Mouse (Mus musculus): ENCODE results near the gene Gm20388.

Gm20388 gene

DNA sequence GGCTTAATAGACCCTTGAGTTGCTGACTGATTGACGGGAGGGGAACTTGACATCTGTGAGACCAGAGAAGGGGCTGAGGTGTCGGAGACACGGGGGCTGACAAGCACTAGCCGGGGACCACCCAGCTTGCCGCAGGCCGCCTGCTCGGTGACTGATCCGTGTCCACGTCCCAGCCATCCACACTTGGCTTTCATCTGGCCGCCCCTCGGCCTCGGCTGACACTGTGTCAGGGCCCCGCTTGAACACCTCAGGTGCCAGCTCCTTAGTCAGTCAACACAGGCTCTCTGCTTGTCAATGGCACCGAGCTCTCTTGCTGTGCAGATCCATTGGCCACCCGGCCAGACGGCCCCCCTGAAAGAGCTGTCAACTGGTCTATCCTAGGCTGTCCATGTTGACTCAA is 1083.1 kb downstream of the Gm20388 start:
- DNase-seq (ENCODE audit: low spot score in 2 of 2) = no peak

DNA sequence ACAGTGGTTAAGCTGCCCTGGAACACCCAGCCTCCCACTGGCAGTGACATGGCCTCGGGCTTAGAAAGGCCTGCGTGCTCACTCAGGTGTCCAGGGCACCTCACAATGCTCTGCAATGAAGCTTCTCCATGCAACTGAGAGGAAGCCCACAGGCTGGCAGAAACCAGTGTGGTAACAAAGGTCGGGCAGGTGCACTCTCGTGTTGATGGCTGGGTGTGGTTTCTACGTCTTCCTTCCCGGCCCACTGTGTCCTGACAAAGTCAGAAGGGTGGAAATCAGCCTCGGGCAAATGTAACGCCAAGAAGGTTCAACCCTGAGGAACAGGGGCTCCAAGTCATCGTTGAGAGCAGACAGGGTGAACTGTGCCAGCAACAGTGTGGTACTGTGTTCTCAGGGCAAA is 1084.8 kb downstream of the Gm20388 start:
- no peak for DNase-seq (ENCODE audit: low spot score in 2 of 2)

DNA sequence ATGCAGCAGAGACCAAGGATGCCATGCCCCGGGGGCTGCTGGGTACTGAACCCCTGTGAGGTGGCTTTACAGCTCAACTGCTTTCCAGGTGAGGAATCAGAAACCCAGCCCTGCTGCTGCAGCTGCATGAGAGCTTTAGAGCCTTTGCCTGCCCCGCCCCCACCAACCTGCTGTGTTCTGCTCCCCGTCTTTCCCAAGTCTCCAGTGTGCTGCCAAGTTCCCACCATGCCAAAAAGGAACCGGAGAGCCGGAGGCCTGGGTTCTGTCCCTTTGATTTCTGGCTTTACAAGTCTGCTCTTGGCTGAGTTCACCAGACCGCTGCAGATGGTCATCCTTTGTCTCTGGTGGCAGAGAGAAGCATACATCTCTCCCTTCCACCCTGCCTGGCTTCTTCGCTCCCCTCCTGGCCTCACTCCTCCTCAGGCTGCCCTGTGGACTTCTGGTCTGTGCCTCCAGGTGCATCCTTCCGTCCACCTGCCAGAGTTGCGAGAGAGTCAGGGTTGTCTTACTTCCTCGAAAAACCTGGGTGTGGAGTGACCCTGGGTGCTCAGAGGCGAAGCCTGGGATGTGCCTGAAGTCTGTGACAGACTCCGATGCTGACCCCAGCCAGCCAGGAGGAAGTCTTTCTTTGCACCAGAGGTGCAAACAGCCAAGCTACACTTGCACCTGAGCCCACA is 1086.4 kb downstream of the Gm20388 start:
- DNase-seq (ENCODE audit: low spot score in 2 of 2) = no peak

DNA sequence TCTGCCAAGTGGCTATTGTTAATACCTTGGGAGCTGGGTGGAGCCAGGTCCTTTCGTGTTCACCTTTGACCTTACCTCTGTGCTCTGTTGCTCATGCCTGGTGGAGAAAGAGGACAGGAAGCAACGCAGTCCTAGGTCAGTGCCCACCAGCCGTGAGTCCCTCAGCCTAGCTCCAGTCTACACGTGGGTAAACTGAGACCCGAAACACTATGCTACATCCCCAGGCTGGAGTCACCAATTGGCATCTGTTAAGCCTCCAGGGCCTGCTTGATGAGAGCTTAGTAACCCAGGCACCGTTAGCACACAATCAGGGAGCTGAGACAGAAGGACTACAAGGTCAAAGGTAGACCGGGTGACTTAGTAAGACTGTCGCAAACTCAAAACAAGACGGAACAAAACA is 1087.3 kb downstream of the Gm20388 start:
- no peak for DNase-seq (ENCODE audit: low spot score in 2 of 2)

DNA sequence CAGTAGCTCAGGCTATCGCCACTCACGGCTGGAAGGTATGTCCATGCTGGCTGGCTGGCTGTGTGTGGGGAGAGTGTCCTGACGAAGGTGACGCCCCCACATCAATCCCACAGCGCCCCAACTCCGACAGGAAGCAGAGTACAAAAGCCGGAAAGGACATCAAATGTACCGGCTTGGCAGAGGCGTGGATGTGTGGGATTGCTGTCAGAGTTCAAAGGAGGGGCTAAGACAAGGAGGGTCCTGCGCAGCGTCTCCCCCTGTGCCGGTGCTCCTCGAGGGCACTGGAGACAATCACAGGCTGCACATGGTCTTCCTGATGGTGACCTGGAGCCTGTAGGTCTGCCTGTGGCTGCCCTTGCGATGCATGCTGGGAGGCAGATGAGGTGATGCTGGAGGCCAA is 1088.3 kb downstream of the Gm20388 start:
- DNase-seq (ENCODE audit: low spot score in 2 of 2) = peak; percentile 14 to 47

DNA sequence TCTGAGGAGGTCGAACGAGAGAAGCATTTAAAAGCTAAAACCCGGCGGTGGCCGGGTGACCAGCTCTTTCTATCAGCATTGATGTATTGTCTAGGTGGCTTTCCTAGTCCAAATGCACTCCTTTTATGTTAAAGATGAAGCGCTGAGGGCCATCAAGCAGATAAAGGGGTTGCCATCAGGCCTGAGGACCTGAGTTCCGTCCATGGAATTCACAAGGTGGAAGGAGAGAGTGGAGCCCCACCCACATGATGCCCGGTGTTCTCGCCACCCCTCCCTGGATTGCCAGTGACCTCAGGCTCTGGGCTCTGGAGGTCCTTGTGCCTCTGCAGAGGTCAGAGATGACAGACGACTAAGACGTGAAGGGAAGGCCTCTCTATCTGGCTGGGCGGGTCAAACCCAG is 1091.3 kb downstream of the Gm20388 start:
- DNase-seq (ENCODE audit: low spot score in 2 of 2) = no peak

DNA sequence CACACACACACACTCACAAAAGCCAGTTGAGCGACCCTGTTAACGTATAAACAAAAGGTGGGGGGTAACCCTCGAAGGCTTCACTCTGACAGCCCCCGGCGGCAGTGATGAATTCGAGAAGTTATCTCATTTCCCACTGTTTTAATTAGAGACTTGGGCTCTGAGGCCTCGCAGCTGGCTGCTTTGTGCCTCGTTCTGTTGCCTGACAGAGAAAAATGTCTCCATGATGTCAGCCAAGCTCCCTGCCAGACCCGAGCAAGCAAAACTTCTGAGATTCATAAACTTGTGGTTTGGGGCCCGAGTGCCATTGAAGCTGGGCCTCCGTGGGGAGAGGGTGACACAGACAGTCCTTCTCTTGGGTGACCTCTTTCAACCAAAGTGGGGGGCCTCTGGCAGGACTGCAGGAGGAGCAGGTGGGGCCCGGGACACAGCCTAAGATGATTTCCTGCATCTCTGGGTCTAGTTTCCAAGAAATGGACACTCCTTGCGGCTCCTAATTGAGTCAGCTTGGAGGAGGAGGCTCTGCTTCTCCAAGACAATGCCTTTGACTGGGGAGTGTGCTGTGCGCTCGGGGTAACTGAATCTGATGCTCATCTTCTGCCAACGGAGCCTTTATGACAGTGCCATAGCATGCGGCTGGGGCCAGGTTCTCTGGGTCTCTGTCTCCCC is 1092.4 kb downstream of the Gm20388 start:
- no peak for DNase-seq (ENCODE audit: low spot score in 2 of 2)

DNA sequence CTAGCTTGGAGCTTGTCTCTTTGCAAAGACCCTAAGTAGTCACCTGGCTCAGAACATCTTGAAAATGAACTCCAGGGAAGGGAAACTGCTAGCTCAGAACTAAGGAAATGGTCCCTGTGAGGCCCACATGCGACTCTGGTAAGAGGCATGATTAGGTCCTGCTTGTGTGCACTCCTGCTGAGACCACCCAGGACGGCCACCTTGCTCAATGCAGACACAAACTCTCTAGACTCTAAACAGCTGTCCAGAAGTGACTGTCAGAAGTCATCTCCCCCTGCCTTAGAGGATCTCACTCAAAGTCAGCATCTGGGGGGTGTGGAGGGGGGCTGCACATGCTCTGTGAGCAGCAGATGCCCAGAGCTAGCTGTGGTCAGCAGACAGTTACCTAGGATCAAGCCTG is 1093.0 kb downstream of the Gm20388 start:
- no peak for DNase-seq (ENCODE audit: low spot score in 2 of 2)

DNA sequence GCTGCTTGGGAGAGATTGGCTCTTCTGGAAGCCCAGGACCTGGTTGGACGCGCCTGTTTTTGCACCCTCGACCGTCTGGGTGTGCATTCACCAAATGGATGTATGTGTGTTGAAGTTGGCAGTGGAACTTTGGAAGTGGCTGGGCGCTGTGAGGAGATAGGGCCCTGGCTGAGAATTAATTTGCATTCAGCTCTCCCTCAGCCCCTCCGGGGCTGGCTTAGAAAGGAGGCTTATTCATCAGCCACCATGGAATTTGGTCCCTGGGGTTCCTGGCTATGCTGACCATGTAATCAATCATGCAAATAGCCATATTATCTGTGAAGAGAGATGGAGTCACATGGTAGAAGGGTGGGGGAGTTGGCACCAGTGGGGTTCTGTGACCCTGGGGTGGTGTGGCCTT is 1102.7 kb downstream of the Gm20388 start:
- no peak for DNase-seq (ENCODE audit: low spot score in 2 of 2)

DNA sequence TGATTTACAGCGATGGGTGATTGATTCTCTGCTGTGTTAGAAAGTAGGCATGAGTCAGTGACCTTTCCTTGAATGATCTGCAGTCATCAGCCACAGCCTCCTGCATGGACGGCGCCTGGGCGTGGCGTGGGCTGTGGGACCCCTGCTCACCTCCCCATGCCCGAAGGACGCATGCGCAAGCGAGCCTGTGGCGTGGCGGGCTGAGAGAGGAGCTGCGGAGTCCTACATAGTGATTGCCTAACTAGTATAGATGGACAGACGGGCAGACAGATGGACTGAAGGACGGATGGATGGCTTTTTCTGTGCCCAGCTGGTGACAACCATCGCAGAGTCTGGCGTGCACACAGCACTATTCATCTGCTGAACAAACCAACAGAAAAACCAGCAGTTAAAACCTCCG is 1106.0 kb downstream of the Gm20388 start:
- no peak for DNase-seq (ENCODE audit: low spot score in 2 of 2)

DNA sequence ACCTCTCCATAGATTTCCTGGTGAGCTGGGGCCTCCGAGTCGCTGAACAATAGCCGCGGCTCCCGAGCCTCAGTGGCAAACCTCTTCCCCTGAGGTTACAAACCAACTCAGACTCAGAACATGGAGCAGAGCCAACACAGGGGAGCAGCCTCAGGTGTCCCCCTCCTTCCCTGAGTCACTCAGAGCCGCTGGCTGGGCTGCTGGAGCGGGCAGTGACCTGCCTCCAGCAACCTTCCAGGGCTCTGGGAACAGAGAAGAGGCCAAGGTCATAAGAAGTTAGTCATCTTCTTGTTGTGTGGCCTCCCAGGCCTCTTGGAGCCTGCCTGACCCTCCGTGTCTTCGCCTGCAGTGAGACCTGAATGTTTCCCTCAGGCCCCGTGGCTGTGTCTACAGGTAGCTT is 1107.6 kb downstream of the Gm20388 start:
- DNase-seq (ENCODE audit: low spot score in 2 of 2) = no peak

DNA sequence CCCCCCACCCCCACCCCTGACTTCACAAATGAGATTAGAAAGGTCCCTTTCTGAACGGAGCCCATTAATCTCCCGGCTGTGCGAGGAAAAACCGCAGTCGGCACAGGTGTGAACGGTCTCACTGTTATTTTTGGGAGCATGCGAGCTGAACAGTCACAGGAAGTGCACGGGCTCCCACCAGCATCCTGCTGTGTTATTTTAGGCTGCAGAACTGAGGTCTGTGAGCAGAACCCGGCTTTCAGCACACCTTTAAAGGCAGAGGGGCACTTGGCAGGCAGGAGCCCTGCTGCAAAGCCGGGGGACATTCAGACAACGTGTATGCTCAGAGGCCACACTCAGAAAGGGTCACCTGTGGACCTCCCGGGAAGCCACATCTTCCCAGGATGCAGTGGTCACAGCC is 1110.8 kb downstream of the Gm20388 start:
- no peak for DNase-seq (ENCODE audit: low spot score in 2 of 2)

DNA sequence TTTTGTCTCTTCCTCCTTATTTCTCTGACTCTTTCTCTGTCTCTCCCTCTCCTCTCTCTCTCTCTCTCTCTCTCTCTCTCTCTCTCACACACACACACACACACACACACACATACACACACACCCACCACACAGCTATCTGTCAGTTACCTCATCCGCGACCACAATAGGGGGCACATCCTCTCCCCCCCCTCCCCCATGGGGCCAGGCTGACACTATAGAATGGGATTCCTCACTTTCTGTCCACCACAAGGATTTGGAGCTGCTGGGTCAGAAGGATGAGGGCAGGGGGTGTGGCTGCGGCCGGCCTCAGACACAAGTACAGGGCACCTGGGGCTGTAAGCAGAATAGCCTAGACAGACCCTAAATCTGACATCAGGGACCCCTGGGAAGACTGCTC is 1112.4 kb downstream of the Gm20388 start:
- no peak for DNase-seq (ENCODE audit: low spot score in 2 of 2)

DNA sequence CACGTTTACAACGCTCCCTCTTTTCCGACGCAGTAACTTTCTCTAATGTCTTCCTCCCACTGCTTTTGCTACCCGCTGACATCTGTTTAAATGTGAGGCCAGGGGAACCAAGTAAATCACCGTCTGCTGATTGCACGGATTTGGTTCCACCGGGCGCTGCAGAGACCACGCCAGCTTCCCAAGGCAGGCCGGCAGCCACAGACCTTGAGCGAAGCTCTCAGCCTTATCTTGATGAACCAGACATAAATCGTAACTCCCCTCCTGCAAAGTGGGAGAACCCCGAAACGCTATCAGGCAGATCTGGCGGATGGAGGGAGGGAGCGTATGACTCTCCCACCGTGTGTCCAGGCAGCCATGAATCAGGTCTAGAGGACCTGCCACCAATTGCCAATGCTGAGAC is 1113.1 kb downstream of the Gm20388 start:
- no peak for DNase-seq (ENCODE audit: low spot score in 2 of 2)

DNA sequence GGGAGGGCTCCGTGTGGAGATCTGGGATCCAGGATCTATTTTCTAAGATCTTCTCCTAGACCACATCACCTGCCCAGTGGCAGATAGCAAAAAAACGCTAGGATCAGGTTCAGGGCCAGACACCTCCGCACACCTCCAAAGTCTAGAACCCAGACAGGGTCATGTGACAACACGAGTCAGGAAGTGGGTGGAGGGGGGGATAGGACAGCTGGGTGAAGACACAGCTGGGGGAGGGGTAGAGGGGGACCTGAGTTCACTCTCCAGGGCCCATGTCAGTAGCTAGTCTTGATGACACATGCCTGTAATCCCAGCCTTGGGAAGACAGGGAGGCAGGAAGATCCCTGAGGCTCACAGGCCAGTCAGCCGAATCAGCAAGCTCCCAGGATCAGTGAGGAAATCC is 1114.8 kb downstream of the Gm20388 start:
- no peak for DNase-seq (ENCODE audit: low spot score in 2 of 2)

DNA sequence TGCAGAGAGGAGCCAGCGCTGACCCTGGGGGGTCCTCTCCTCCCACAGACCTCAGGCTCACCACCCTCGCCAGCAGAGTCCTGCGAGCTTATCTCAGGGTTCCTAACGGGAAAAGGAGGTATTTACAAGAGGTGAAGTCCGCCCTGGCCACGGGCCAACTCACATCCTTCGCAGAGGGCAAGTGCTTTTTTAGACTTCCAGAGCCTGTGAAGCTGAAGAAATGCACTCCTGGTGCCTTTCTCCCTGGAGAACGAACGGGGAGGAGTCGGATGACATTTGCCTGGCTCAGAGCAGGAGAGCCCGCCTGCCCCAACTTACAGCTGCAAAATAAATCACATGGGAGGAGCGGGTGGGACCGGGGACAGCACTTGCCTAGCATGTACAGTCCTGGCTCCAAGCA is 1117.1 kb downstream of the Gm20388 start:
- peak; percentile 61 to 73 for DNase-seq (ENCODE audit: low spot score in 2 of 2)

DNA sequence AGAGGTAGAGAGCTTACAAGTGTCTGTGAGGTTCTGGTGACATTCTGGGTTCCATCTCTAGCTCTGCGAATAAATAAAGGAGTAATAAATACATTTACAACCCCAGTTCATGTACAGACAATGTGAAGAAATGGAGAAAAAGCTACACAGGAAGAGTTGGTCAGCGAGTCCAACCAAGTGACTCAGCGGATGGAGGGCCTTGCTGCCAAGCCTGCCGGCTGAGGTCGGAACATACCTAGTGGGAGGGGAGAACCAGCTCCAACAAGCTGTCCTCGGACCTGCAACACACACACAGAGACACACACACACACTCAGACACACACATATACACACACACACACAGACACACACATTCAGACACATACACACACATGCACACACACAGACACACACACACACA is 1118.4 kb downstream of the Gm20388 start:
- no peak for DNase-seq (ENCODE audit: low spot score in 2 of 2)

DNA sequence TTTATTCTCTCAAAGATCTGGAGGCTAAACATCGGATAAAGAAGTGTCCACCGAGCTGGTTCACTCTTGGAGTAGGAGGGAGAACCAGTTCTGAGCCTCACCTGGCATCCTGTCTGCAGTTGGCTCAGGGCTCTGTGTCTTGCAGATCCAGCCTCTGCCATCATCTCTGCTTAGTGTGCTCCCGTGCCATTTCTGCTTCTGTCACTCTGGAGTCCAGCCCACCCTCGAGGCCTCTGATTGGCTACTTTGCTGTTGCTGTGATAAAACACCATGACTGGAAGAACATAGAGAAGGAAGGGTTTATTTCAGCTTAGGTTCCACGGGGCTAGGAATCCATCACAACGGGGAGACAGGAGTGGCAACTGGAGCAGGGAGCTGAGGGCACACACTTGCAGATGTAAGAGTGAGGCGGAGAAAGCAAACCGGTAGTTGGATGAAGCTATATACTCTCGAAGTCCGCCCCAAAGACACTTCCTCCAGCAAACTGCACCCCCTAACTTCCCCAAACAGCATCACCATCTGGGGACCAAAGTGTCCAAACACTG is 1119.9 kb downstream of the Gm20388 start:
- no peak for DNase-seq (ENCODE audit: low spot score in 2 of 2)

DNA sequence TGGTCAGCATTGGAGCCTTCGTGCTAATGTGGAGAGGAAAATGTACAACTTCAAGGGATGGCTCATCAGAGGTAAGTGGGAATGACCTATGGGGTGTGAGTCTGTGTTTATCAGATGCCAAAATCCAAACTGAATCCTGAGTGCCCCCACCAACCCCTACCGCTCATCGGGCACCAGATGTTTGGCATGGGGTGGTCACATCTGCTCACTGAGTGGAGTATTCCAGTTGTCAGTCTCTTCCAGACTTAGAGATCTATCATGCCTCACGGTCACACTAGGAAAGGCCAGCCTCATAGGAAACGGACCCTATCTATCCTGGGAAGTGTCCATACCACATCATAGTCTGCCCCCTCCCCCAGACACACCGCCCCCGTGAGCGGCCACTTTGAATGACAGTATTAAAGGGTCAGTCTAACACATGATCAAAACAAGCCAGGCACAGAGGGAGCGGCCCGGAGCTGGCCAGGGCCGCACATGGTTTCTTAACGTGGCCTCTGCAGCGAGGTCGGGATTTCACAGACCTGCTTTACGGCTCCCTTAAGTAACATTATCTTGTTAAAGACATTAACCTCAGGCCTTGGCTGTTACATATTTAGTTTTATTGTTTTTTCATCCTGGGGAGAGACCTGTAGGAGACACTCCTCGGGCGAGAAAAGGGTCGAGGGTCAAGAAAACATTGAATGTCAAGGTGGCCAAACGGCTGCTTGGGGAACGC is 1122.8 kb downstream of the Gm20388 start:
- DNase-seq (ENCODE audit: low spot score in 2 of 2) = no peak

DNA sequence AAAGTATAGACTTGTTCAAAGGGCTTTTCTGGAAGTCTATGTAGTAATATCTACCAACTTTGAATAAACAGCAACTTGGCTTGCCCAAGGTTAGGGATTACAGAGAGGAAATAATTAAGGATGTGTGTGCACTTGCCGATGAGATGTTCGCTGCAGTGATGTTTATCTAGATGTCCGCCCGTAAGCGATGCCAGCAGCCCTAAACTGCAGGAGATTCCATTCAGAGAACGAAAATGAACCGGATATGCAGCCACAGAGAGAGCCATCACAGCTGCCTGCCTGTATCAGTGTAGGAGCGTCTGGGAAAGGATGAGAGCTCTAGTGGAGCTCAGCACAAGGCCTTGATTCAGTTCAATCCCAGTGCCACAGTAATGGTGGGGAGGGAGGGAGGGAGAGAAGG is 1125.0 kb downstream of the Gm20388 start:
- DNase-seq (ENCODE audit: low spot score in 2 of 2) = no peak

DNA sequence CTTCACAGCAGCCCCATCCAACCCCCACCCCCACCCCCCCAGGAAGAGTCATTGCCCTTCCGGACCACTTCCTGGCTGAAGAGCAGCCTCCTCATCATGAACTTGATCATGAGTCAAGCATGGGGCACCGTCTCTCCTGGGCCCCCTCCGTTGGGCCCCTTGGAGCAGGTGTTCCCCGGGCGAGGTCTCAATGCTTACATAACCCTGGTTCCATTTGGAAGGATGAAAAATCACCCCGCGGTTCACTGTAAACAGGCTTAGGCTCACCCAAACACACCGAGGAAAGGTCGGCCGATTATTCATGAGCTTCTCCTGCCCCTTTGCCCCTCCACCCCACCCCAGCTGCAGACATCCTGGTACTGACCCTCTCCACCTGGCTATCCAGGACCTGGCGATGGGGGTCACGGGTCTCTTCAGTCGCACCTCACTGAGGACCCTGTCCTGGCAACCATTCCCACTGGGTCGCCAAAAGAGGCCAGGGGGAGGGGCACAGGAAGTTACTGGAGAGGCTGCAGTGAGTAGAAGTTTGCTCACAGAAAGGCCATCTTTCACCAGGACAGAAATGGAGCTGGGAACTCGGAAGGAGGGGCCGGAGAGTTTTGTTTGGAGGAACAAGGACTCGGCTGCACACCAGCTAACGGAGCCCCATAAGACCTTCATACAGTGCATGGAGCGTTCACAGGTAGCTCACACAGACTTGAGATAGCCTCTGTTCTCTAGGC is 1133.2 kb downstream of the Gm20388 start:
- no peak for DNase-seq (ENCODE audit: low spot score in 2 of 2)

DNA sequence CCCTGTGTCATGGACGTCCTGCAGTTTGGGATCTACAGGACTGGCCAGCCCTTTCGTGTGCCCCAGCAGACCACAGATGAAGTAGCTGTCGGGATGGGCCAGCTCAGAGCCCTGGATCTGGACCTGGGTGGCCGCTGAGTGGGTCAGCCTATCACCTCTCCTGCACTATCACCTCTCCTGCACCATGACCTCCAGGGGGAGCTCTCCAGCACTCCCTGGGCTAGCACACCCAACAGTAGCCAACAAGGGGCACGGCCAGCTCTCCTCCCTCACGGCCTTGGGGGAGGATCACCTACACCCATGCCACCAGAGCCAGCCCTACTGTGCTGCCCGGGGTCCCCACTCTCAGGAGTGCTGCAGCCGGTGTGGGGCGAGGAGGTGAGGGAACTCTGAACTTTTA is 1136.8 kb downstream of the Gm20388 start:
- DNase-seq (ENCODE audit: low spot score in 2 of 2) = no peak

All from heart, adult 9 months (tissue).